Mouse (Mus musculus): ENCODE results near the gene Cyp2t4. TPM values are rescaled to one million over a fixed set of nuclear protein-coding genes. Genes with fewer than 3 reads are reported as not detected.
A peak's percentile ranks its signal among the peaks of the same experiment; 100 is the strongest.

Cyp2t4 gene
- polyA plus RNA-seq, 1 experiment from 2014 or later = 0.27 TPM

- Histone ChIP-seq H3K27me3 (ENCODE audit: control insufficient read depth, insufficient read depth, low read length) (no peaks in the 10 kb centered on the region), H3K36me3 (ENCODE audit: control insufficient read depth, insufficient read depth, low read length) (no peaks in the 10 kb centered on the region), H3K9me3 (ENCODE audit: control insufficient read depth, low read length) (no peaks in the 10 kb centered on the region; the same call in 1 of the 2 replicates), H3K4me1 (replicated peaks; ENCODE audit: control insufficient read depth, insufficient read depth, low read length) (no peaks in the 10 kb centered on the region), H3K4me2 (ENCODE audit: low read depth, low read length, severe bottlenecking) (no peak overlapping the region), H3K4me3 (ENCODE audit: low read depth, low read length) (no peak overlapping the region), H3K9ac (ENCODE audit: low read length) (no peak overlapping the region), H3K27ac (ENCODE audit: low read depth, low read length) (no peak overlapping the region)
- WGBS = 53% methylated on average over 3 of the region's 3 CpGs
- ATAC-seq (replicated peaks; ENCODE audit: low FRiP score) (no peak; the same call in 1 of the 2 replicates), DNase-seq (ENCODE audit: low spot score) (no peak)
Measured at GRCm38 (mm10) chr7:27128162-27128561, 25.4 kb upstream of the Cyp2t4 start.

GRCm38 (mm10) chr7:27128946-27129345 is 24.6 kb upstream of the Cyp2t4 start:
- Histone ChIP-seq H3K4me1 (replicated peaks; ENCODE audit: control insufficient read depth, insufficient read depth, low read length) (no peaks in the 10 kb centered on the region), H3K4me2 (ENCODE audit: low read depth, low read length, severe bottlenecking) (no peak overlapping the region), H3K36me3 (ENCODE audit: control insufficient read depth, insufficient read depth, low read length) (no peaks in the 10 kb centered on the region), H3K27ac (ENCODE audit: low read depth, low read length) (no peak overlapping the region), H3K4me3 (ENCODE audit: low read depth, low read length) (no peak overlapping the region), H3K27me3 (ENCODE audit: control insufficient read depth, insufficient read depth, low read length) (no peaks in the 10 kb centered on the region), H3K9me3 (ENCODE audit: control insufficient read depth, low read length) (no peaks in the 10 kb centered on the region; the same call in 1 of the 2 replicates), H3K9ac (ENCODE audit: low read length) (no peak overlapping the region)
- ATAC-seq (replicated peaks; ENCODE audit: low FRiP score) (no peak), DNase-seq (ENCODE audit: low spot score) (no peak)
- WGBS = 89% methylated on average over 13 of the region's 13 CpGs

- Histone ChIP-seq H3K4me1 (replicated peaks; ENCODE audit: control insufficient read depth, insufficient read depth, low read length) (no peaks in the 10 kb centered on the region), H3K9ac (ENCODE audit: low read length) (no peak overlapping the region), H3K27ac (ENCODE audit: low read depth, low read length) (no peak overlapping the region), H3K4me3 (ENCODE audit: low read depth, low read length) (no peak overlapping the region), H3K36me3 (ENCODE audit: control insufficient read depth, insufficient read depth, low read length) (no peaks in the 10 kb centered on the region), H3K9me3 (ENCODE audit: control insufficient read depth, low read length) (no peaks in the 10 kb centered on the region; the same call in 1 of the 2 replicates), H3K27me3 (ENCODE audit: control insufficient read depth, insufficient read depth, low read length) (no peaks in the 10 kb centered on the region), H3K4me2 (ENCODE audit: low read depth, low read length, severe bottlenecking) (no peak overlapping the region)
- 92% methylated on average over 12 of the region's 12 CpGs for WGBS
- DNase-seq (ENCODE audit: low spot score) (no peak), ATAC-seq (replicated peaks; ENCODE audit: low FRiP score) (no peak)
Measured at GRCm38 (mm10) chr7:27129811-27130210, 23.7 kb upstream of the Cyp2t4 start.

- no peak overlapping the region for H3K4me3 ChIP-seq (ENCODE audit: low read depth, low read length)
- H3K4me2 ChIP-seq (ENCODE audit: low read depth, low read length, severe bottlenecking) = no peak overlapping the region
- H3K27ac ChIP-seq (ENCODE audit: low read depth, low read length) = no peak overlapping the region
- no peaks in the 10 kb centered on the region for H3K4me1 ChIP-seq (replicated peaks; ENCODE audit: control insufficient read depth, insufficient read depth, low read length)
- H3K27me3 ChIP-seq (ENCODE audit: control insufficient read depth, insufficient read depth, low read length) = no peaks in the 10 kb centered on the region
- no peaks in the 10 kb centered on the region for H3K36me3 ChIP-seq (ENCODE audit: control insufficient read depth, insufficient read depth, low read length)
- ATAC-seq (replicated peaks; ENCODE audit: low FRiP score) (no peak), DNase-seq (ENCODE audit: low spot score) (no peak)
- no peak overlapping the region for H3K9ac ChIP-seq (ENCODE audit: low read length)
- no peaks in the 10 kb centered on the region; the same call in 1 of the 2 replicates for H3K9me3 ChIP-seq (ENCODE audit: control insufficient read depth, low read length)
- WGBS = 89% methylated on average over 22 of the region's 22 CpGs
Measured at GRCm38 (mm10) chr7:27130521-27131370, 22.8 kb upstream of the Cyp2t4 start.

- H3K27ac ChIP-seq (ENCODE audit: low read depth, low read length) = no peak overlapping the region
Measured at GRCm38 (mm10) chr7:27131387-27131786, 22.1 kb upstream of the Cyp2t4 start.

GRCm38 (mm10) chr7:27132588-27132987 is 20.9 kb upstream of the Cyp2t4 start:
- Histone ChIP-seq H3K9ac (ENCODE audit: low read length) (no peak overlapping the region), H3K27me3 (ENCODE audit: control insufficient read depth, insufficient read depth, low read length) (no peaks in the 10 kb centered on the region), H3K4me2 (ENCODE audit: low read depth, low read length, severe bottlenecking) (no peak overlapping the region), H3K4me3 (ENCODE audit: low read depth, low read length) (no peak overlapping the region), H3K27ac (ENCODE audit: low read depth, low read length) (no peak overlapping the region), H3K4me1 (replicated peaks; ENCODE audit: control insufficient read depth, insufficient read depth, low read length) (no peaks in the 10 kb centered on the region), H3K36me3 (ENCODE audit: control insufficient read depth, insufficient read depth, low read length) (no peaks in the 10 kb centered on the region), H3K9me3 (ENCODE audit: control insufficient read depth, low read length) (no peaks in the 10 kb centered on the region; the same call in 1 of the 2 replicates)
- ATAC-seq (replicated peaks; ENCODE audit: low FRiP score) (0 out of 2 replicates have a peak, but pooled peaks have one; percentile 7), DNase-seq (ENCODE audit: low spot score) (peak; percentile 78)
- WGBS = 18% methylated on average over 10 of the region's 10 CpGs

More at GRCm38 (mm10) chr7:27131387-27131786, 22.1 kb upstream of the Cyp2t4 start:
- no peak overlapping the region for H3K9ac ChIP-seq (ENCODE audit: low read length)
- H3K4me3 ChIP-seq (ENCODE audit: low read depth, low read length) = no peak overlapping the region
- no peak overlapping the region for H3K4me2 ChIP-seq (ENCODE audit: low read depth, low read length, severe bottlenecking)
- no peaks in the 10 kb centered on the region for H3K27me3 ChIP-seq (ENCODE audit: control insufficient read depth, insufficient read depth, low read length)
- no peaks in the 10 kb centered on the region for H3K36me3 ChIP-seq (ENCODE audit: control insufficient read depth, insufficient read depth, low read length)
- H3K4me1 ChIP-seq (replicated peaks; ENCODE audit: control insufficient read depth, insufficient read depth, low read length) = no peaks in the 10 kb centered on the region
- DNase-seq (ENCODE audit: low spot score) = no peak
- no peaks in the 10 kb centered on the region; the same call in 1 of the 2 replicates for H3K9me3 ChIP-seq (ENCODE audit: control insufficient read depth, low read length)
- 62% methylated on average over 2 of the region's 2 CpGs for WGBS
- no peak for ATAC-seq (replicated peaks; ENCODE audit: low FRiP score)

- 0 out of 2 replicates have a peak, but pooled peaks have one; percentile 15 for ATAC-seq (replicated peaks; ENCODE audit: low FRiP score)
- Histone ChIP-seq H3K27ac (ENCODE audit: low read depth, low read length) (no peak overlapping the region), H3K4me3 (ENCODE audit: low read depth, low read length) (no peak overlapping the region), H3K4me2 (ENCODE audit: low read depth, low read length, severe bottlenecking) (no peak overlapping the region), H3K9me3 (ENCODE audit: control insufficient read depth, low read length) (no peaks in the 10 kb centered on the region; the same call in 1 of the 2 replicates), H3K4me1 (replicated peaks; ENCODE audit: control insufficient read depth, insufficient read depth, low read length) (no peaks in the 10 kb centered on the region), H3K27me3 (ENCODE audit: control insufficient read depth, insufficient read depth, low read length) (no peaks in the 10 kb centered on the region), H3K9ac (ENCODE audit: low read length) (no peak overlapping the region), H3K36me3 (ENCODE audit: control insufficient read depth, insufficient read depth, low read length) (no peaks in the 10 kb centered on the region)
- no peak for DNase-seq (ENCODE audit: low spot score)
- WGBS = 79% methylated on average over 12 of the region's 12 CpGs
Measured at GRCm38 (mm10) chr7:27133156-27133555, 20.4 kb upstream of the Cyp2t4 start.

- DNase-seq (ENCODE audit: low spot score) (no peak), ATAC-seq (replicated peaks; ENCODE audit: low FRiP score) (no peak)
- H3K4me1 ChIP-seq (replicated peaks; ENCODE audit: control insufficient read depth, insufficient read depth, low read length) = no peaks in the 10 kb centered on the region
- no peak overlapping the region for H3K4me3 ChIP-seq (ENCODE audit: low read depth, low read length)
- 81% methylated on average over 4 of the region's 4 CpGs for WGBS
- H3K4me2 ChIP-seq (ENCODE audit: low read depth, low read length, severe bottlenecking) = no peak overlapping the region
- no peaks in the 10 kb centered on the region; the same call in 1 of the 2 replicates for H3K9me3 ChIP-seq (ENCODE audit: control insufficient read depth, low read length)
- no peaks in the 10 kb centered on the region for H3K36me3 ChIP-seq (ENCODE audit: control insufficient read depth, insufficient read depth, low read length)
- H3K27ac ChIP-seq (ENCODE audit: low read depth, low read length) = no peak overlapping the region
- no peak overlapping the region for H3K9ac ChIP-seq (ENCODE audit: low read length)
- H3K27me3 ChIP-seq (ENCODE audit: control insufficient read depth, insufficient read depth, low read length) = no peaks in the 10 kb centered on the region
Measured at GRCm38 (mm10) chr7:27133757-27134156, 19.8 kb upstream of the Cyp2t4 start.
